Mouse (Mus musculus) kidney, adult 18-20 months (tissue): ENCODE results near the gene Ttbk1.
"Not testable (repeated sequence)": the region's sequence is repeated elsewhere in the genome, so short reads cannot be mapped to it uniquely, and the experiment has no call there.

ENCODE experiments used
- DNase-seq: peaks from one replicate; pipeline ENCODE4 v3.0.0; 2021

Gene Ttbk1

GRCm38 (mm10) chr17:46487431-46487830 is at the start of gene Ttbk1:
Gene Ttbk1 (minus strand): TSS chr17:46487675.
- DNase-seq: no peak

GRCm38 (mm10) chr17:46525579-46526307 is 38.3 kb upstream of the Ttbk1 start:
- DNase-seq: peak; percentile 80

- no peak for DNase-seq
These were observed 37.6 kb upstream of the Ttbk1 start for GRCm38 (mm10) chr17:46525065-46525464.

GRCm38 (mm10) chr17:46521963-46522668 is 34.6 kb upstream of the Ttbk1 start:
- DNase-seq: no peak

GRCm38 (mm10) chr17:46521174-46521573 is 33.7 kb upstream of the Ttbk1 start:
- no peak for DNase-seq

GRCm38 (mm10) chr17:46520385-46520979 is 33.0 kb upstream of the Ttbk1 start:
- no peak for DNase-seq

GRCm38 (mm10) chr17:46519971-46520370 is 32.5 kb upstream of the Ttbk1 start:
- no peak for DNase-seq

GRCm38 (mm10) chr17:46513329-46513728 is 25.9 kb upstream of the Ttbk1 start:
- DNase-seq: no peak

GRCm38 (mm10) chr17:46511059-46511710 is 23.7 kb upstream of the Ttbk1 start:
- no peak for DNase-seq

GRCm38 (mm10) chr17:46505617-46506016 is 18.1 kb upstream of the Ttbk1 start:
- peak; percentile 75 for DNase-seq

- peak; percentile 85 for DNase-seq
These were observed 16.6 kb upstream of the Ttbk1 start for GRCm38 (mm10) chr17:46503847-46504638.

- DNase-seq: no peak
These were observed 15.3 kb upstream of the Ttbk1 start for GRCm38 (mm10) chr17:46502775-46503174.

GRCm38 (mm10) chr17:46497956-46498355 is 10.5 kb upstream of the Ttbk1 start:
- no peak for DNase-seq

- DNase-seq: peak; percentile 78
These were observed 9.4 kb upstream of the Ttbk1 start, which contains the start of gene Dnph1 for GRCm38 (mm10) chr17:46496623-46497434. Gene Dnph1 (plus strand): TSS chr17:46496711.

GRCm38 (mm10) chr17:46496081-46496480 is 8.6 kb upstream of the Ttbk1 start:
- DNase-seq: not testable (repeated sequence)

- no peak for DNase-seq
These were observed 8.0 kb upstream of the Ttbk1 start for GRCm38 (mm10) chr17:46495486-46495885.

GRCm38 (mm10) chr17:46486995-46487394 is 480 bp downstream of the Ttbk1 start:
- DNase-seq: no peak

- no peak for DNase-seq
These were observed 3.0 kb downstream of the Ttbk1 start for GRCm38 (mm10) chr17:46484461-46484875.

- peak; percentile 83 for DNase-seq
These were observed 3.4 kb downstream of the Ttbk1 start for GRCm38 (mm10) chr17:46484021-46484431.

- DNase-seq: peak; percentile 78
These were observed 3.9 kb downstream of the Ttbk1 start for GRCm38 (mm10) chr17:46483561-46484001.

GRCm38 (mm10) chr17:46477286-46477685 is 10.2 kb downstream of the Ttbk1 start:
- DNase-seq: peak; percentile 21
